Mouse (Mus musculus): Measurements from ENCODE around the gene Calhm2. TPM values are rescaled to one million over a fixed set of nuclear protein-coding genes. Genes with fewer than 3 reads are reported as not detected.

Gene Calhm2
- total and polyA plus RNA-seq, 2 experiments from 2014 or later = 3.5 to 6.8 TPM

GRCm38 (mm10) chr19:47067096-47067882, 70.8 kb downstream of the Calhm2 start, which contains the start of gene Taf5:
TSS of gene Taf5 (plus strand) at chr19:47067746.
- WGBS = 9% methylated on average over 49 of the region's 49 CpGs
- H3K9ac ChIP-seq (replicated peaks; ENCODE audit: low read depth, low read length) = peak within 1 kb of the TSS; percentile 98
- peak within 1 kb of the TSS; percentile 91 for H3K27ac ChIP-seq (ENCODE audit: low read depth)
- H3K4me3 ChIP-seq (ENCODE audit: low read depth, low read length) = peak within 1 kb of the TSS; percentile 100
- H3K36me3 ChIP-seq (replicated peaks; ENCODE audit: control insufficient read depth, insufficient read depth, low read length) = peaks cover 19% of the 10 kb centered on the region
- DNase-seq (ENCODE audit: low spot score) (peak; percentile 97), ATAC-seq (ENCODE audit: insufficient read depth, low read depth) (peak; percentile 77)
- H3K9me3 ChIP-seq (replicated peaks; ENCODE audit: control insufficient read depth, low read length) = no peaks in the 10 kb centered on the region
- TF ChIP-seq CTCF (IDR thresholded peaks at IDR 0.05; ENCODE audit: low read depth) = peak; percentile 10; the same call in 1 of the 2 replicates
- no peak for TF ChIP-seq EP300 (IDR thresholded peaks at IDR 0.05; ENCODE audit: low read depth)
- 0 out of 2 replicates have a peak, but pooled peaks cover 10% of the 10 kb centered on the region for H3K4me1 ChIP-seq (ENCODE audit: control insufficient read depth, insufficient read depth)
- H3K27me3 ChIP-seq (ENCODE audit: control insufficient read depth, insufficient read depth, low read length) = no peaks in the 10 kb centered on the region
- peak within 1 kb of the TSS; percentile 80 for H3K4me2 ChIP-seq (ENCODE audit: low read depth, low read length)

- Histone ChIP-seq H3K9ac (replicated peaks; ENCODE audit: low read depth, low read length) (no peak overlapping the region), H3K4me2 (ENCODE audit: low read depth, low read length) (no peak overlapping the region), H3K9me3 (replicated peaks; ENCODE audit: control insufficient read depth, low read length) (no peaks in the 10 kb centered on the region), H3K27me3 (ENCODE audit: control insufficient read depth, insufficient read depth, low read length) (no peaks in the 10 kb centered on the region), H3K4me3 (ENCODE audit: low read depth, low read length) (no peak overlapping the region), H3K4me1 (ENCODE audit: control insufficient read depth, insufficient read depth) (0 out of 2 replicates have a peak, but pooled peaks cover 10% of the 10 kb centered on the region), H3K27ac (ENCODE audit: low read depth) (no peak overlapping the region), H3K36me3 (replicated peaks; ENCODE audit: control insufficient read depth, insufficient read depth, low read length) (peaks cover 5% of the 10 kb centered on the region; the same call in 1 of the 2 replicates)
- no peak for TF ChIP-seq CTCF (IDR thresholded peaks at IDR 0.05; ENCODE audit: low read depth)
- TF ChIP-seq EP300 (IDR thresholded peaks at IDR 0.05; ENCODE audit: low read depth) = no peak
- ATAC-seq (ENCODE audit: insufficient read depth, low read depth) (no peak), DNase-seq (ENCODE audit: low spot score) (no peak)
- WGBS = 87% methylated on average over 3 of the region's 3 CpGs
Measured at GRCm38 (mm10) chr19:47065860-47066259, 72.2 kb downstream of the Calhm2 start.

GRCm38 (mm10) chr19:47057684-47058083, 80.4 kb downstream of the Calhm2 start:
- ATAC-seq (ENCODE audit: insufficient read depth, low read depth) (no peak), DNase-seq (ENCODE audit: low spot score) (no peak)
- H3K27me3 ChIP-seq (ENCODE audit: control insufficient read depth, insufficient read depth, low read length) = no peaks in the 10 kb centered on the region
- H3K36me3 ChIP-seq (replicated peaks; ENCODE audit: control insufficient read depth, insufficient read depth, low read length) = no peaks in the 10 kb centered on the region
- H3K4me1 ChIP-seq (ENCODE audit: control insufficient read depth, insufficient read depth) = no peaks in the 10 kb centered on the region
- no peak overlapping the region for H3K4me3 ChIP-seq (ENCODE audit: low read depth, low read length)
- no peak overlapping the region for H3K27ac ChIP-seq (ENCODE audit: low read depth)
- no peak overlapping the region for H3K9ac ChIP-seq (replicated peaks; ENCODE audit: low read depth, low read length)
- no peak overlapping the region for H3K4me2 ChIP-seq (ENCODE audit: low read depth, low read length)
- H3K9me3 ChIP-seq (replicated peaks; ENCODE audit: control insufficient read depth, low read length) = no peaks in the 10 kb centered on the region
- no peak for TF ChIP-seq CTCF (IDR thresholded peaks at IDR 0.05; ENCODE audit: low read depth)
- TF ChIP-seq EP300 (IDR thresholded peaks at IDR 0.05; ENCODE audit: low read depth) = no peak
- 34% methylated on average over 1 of the region's 1 CpGs for WGBS

Other genes with a start within 250 kb of the Calhm2 start
- not detected in 2 replicates for gene Ina, start 123.6 kb downstream of the Calhm2 start, total RNA-seq (2014; rRNA removed; ENCODE audit: low replicate concordance)
- not detected in 2 replicates for gene Ina, start 123.6 kb downstream of the Calhm2 start, polyA plus RNA-seq (2015; fragmentation: Nextera tagmentation; extraction: Ambion mirVana)
- gene Nt5c2, start 123.1 kb downstream of the Calhm2 start, total RNA-seq (2014; rRNA removed; ENCODE audit: low replicate concordance) = 33.9 and 48.1 TPM in 2 replicates
- 92.7 and 111 TPM in 2 replicates for gene Nt5c2, start 123.1 kb downstream of the Calhm2 start, polyA plus RNA-seq (2015; fragmentation: Nextera tagmentation; extraction: Ambion mirVana)
- gene Pcgf6, start 87.4 kb downstream of the Calhm2 start, total RNA-seq (2014; rRNA removed; ENCODE audit: low replicate concordance) = 3.3 and 4.3 TPM in 2 replicates
- 4.1 and 4.2 TPM in 2 replicates for gene Pcgf6, start 87.4 kb downstream of the Calhm2 start, polyA plus RNA-seq (2015; fragmentation: Nextera tagmentation; extraction: Ambion mirVana)
- 5.1 and 7.0 TPM in 2 replicates for gene Taf5, start 70.5 kb downstream of the Calhm2 start, total RNA-seq (2014; rRNA removed; ENCODE audit: low replicate concordance)
- gene Taf5, start 70.5 kb downstream of the Calhm2 start, polyA plus RNA-seq (2015; fragmentation: Nextera tagmentation; extraction: Ambion mirVana) = 1.2 and 1.5 TPM in 2 replicates
- gene Usmg5, start 47.6 kb downstream of the Calhm2 start, total RNA-seq (2014; rRNA removed; ENCODE audit: low replicate concordance) = 1,537 and 1,673 TPM in 2 replicates
- 5,899 and 6,150 TPM in 2 replicates for gene Usmg5, start 47.6 kb downstream of the Calhm2 start, polyA plus RNA-seq (2015; fragmentation: Nextera tagmentation; extraction: Ambion mirVana)
- 7.7 and 8.8 TPM in 2 replicates for gene Pdcd11, start 47.5 kb downstream of the Calhm2 start, total RNA-seq (2014; rRNA removed; ENCODE audit: low replicate concordance)
- gene Pdcd11, start 47.5 kb downstream of the Calhm2 start, polyA plus RNA-seq (2015; fragmentation: Nextera tagmentation; extraction: Ambion mirVana) = 3.2 and 4.0 TPM in 2 replicates
- gene Calhm1, start 6.0 kb upstream of the Calhm2 start, total RNA-seq (2014; rRNA removed; ENCODE audit: low replicate concordance) = not detected in 2 replicates
- gene Calhm1, start 6.0 kb upstream of the Calhm2 start, polyA plus RNA-seq (2015; fragmentation: Nextera tagmentation; extraction: Ambion mirVana) = not detected in 2 replicates
- gene Calhm3, start 19.5 kb upstream of the Calhm2 start, total RNA-seq (2014; rRNA removed; ENCODE audit: low replicate concordance) = not detected in 2 replicates
- not detected in 2 replicates for gene Calhm3, start 19.5 kb upstream of the Calhm2 start, polyA plus RNA-seq (2015; fragmentation: Nextera tagmentation; extraction: Ambion mirVana)
- gene Neurl1a, start 40.5 kb upstream of the Calhm2 start, total RNA-seq (2014; rRNA removed; ENCODE audit: low replicate concordance) = 0.77 and 1.8 TPM in 2 replicates
- 0.27 and 0.54 TPM in 2 replicates for gene Neurl1a, start 40.5 kb upstream of the Calhm2 start, polyA plus RNA-seq (2015; fragmentation: Nextera tagmentation; extraction: Ambion mirVana)

Data from heart, postnatal 0 days (tissue).